Mouse (Mus musculus) heart, adult 2 months (tissue): ENCODE measurements at regions not wholly inside any gene's neighbourhood (a gene's known extent, or its start where the extent isn't known, plus 50 kb on each side); places are given as distances from the start of the nearest gene placed in this dataset.

Experiments used
- CTCF ChIP-seq: fragments of 200-600 bp; IDR thresholded peaks from 2 replicates; pipeline ENCODE4 v1.8.1; 2022; ENCODE audit warnings: antibody characterized with exemption, mild to moderate bottlenecking, moderate library complexity
- POLR2A ChIP-seq: fragments of 200-500 bp; IDR thresholded peaks from 2 replicates; pipeline ENCODE4 v1.6.1; 2011; ENCODE audit warnings: mild to moderate bottlenecking, low read depth, low read length, control low read depth; ENCODE audit not compliant: insufficient read depth

GRCm38 (mm10) chr10:91244297-91244696 is 63.2 kb upstream of the Tmpo start:
- peak; percentile 71 for TF ChIP-seq CTCF
- no peak for TF ChIP-seq POLR2A
